Mouse (Mus musculus): ENCODE data around the gene Olfr223. TPM values are rescaled to one million over a fixed set of nuclear protein-coding genes. Genes with fewer than 3 reads are reported as not detected.

The Olfr223 gene
- polyA plus RNA-seq, 1 experiment: not detected

- no peaks in the 10 kb centered on the region for H3K27me3 ChIP-seq (replicated peaks; ENCODE audit: control insufficient read depth, insufficient read depth, low read length)
- no peaks in the 10 kb centered on the region for H3K36me3 ChIP-seq (ENCODE audit: control insufficient read depth, insufficient read depth, low read length)
- H3K27ac ChIP-seq (ENCODE audit: insufficient read depth, low read depth, low read length): no peak overlapping the region
- H3K4me3 ChIP-seq (ENCODE audit: insufficient read depth, low read depth, low read length): no peak overlapping the region
- TF ChIP-seq CTCF (conservative IDR thresholded peaks at IDR 0.05; ENCODE audit: insufficient read depth, insufficient read length, low read depth, low read length): no peak
- TF ChIP-seq POLR2A (IDR thresholded peaks at IDR 0.05; ENCODE audit: low read depth, low read length): no peak
- no peaks in the 10 kb centered on the region for H3K4me1 ChIP-seq (ENCODE audit: control insufficient read depth, insufficient read depth, low read length)
- WGBS: 89% methylated on average over 9 of the region's 9 CpGs
- DNase-seq: no peak
Measured at GRCm38 (mm10) chr11:59635251-59635795, 42.2 kb upstream of the Olfr223 start.

- Histone ChIP-seq H3K36me3 (ENCODE audit: control insufficient read depth, insufficient read depth, low read length) (no peaks in the 10 kb centered on the region), H3K27me3 (replicated peaks; ENCODE audit: control insufficient read depth, insufficient read depth, low read length) (no peaks in the 10 kb centered on the region), H3K27ac (ENCODE audit: insufficient read depth, low read depth, low read length) (no peak overlapping the region), H3K4me1 (ENCODE audit: control insufficient read depth, insufficient read depth, low read length) (no peaks in the 10 kb centered on the region), H3K4me3 (ENCODE audit: insufficient read depth, low read depth, low read length) (no peak overlapping the region)
- no peak for TF ChIP-seq POLR2A (IDR thresholded peaks at IDR 0.05; ENCODE audit: low read depth, low read length)
- TF ChIP-seq CTCF (conservative IDR thresholded peaks at IDR 0.05; ENCODE audit: insufficient read depth, insufficient read length, low read depth, low read length): no peak
- DNase-seq: no peak
- 84% methylated on average over 7 of the region's 7 CpGs for WGBS
Measured at GRCm38 (mm10) chr11:59634001-59634660, 41.0 kb upstream of the Olfr223 start.

GRCm38 (mm10) chr11:59633037-59633436 is 39.9 kb upstream of the Olfr223 start:
- no peak overlapping the region for H3K4me3 ChIP-seq (ENCODE audit: insufficient read depth, low read depth, low read length)
- no peaks in the 10 kb centered on the region for H3K4me1 ChIP-seq (ENCODE audit: control insufficient read depth, insufficient read depth, low read length)
- H3K36me3 ChIP-seq (ENCODE audit: control insufficient read depth, insufficient read depth, low read length): no peaks in the 10 kb centered on the region
- 23% methylated on average over 5 of the region's 5 CpGs for WGBS
- peak; percentile 48 for DNase-seq
- H3K27ac ChIP-seq (ENCODE audit: insufficient read depth, low read depth, low read length): no peak overlapping the region
- H3K27me3 ChIP-seq (replicated peaks; ENCODE audit: control insufficient read depth, insufficient read depth, low read length): no peaks in the 10 kb centered on the region
- TF ChIP-seq POLR2A (IDR thresholded peaks at IDR 0.05; ENCODE audit: low read depth, low read length) (no peak), CTCF (conservative IDR thresholded peaks at IDR 0.05; ENCODE audit: insufficient read depth, insufficient read length, low read depth, low read length) (peak; percentile 90)

- 80% methylated on average over 4 of the region's 4 CpGs for WGBS
- Histone ChIP-seq H3K36me3 (ENCODE audit: control insufficient read depth, insufficient read depth, low read length) (no peaks in the 10 kb centered on the region), H3K27me3 (replicated peaks; ENCODE audit: control insufficient read depth, insufficient read depth, low read length) (no peaks in the 10 kb centered on the region), H3K4me1 (ENCODE audit: control insufficient read depth, insufficient read depth, low read length) (no peaks in the 10 kb centered on the region), H3K4me3 (ENCODE audit: insufficient read depth, low read depth, low read length) (no peak overlapping the region), H3K27ac (ENCODE audit: insufficient read depth, low read depth, low read length) (no peak overlapping the region)
- TF ChIP-seq POLR2A (IDR thresholded peaks at IDR 0.05; ENCODE audit: low read depth, low read length) (no peak), CTCF (conservative IDR thresholded peaks at IDR 0.05; ENCODE audit: insufficient read depth, insufficient read length, low read depth, low read length) (no peak)
- no peak for DNase-seq
Measured at GRCm38 (mm10) chr11:59631980-59632379, 38.9 kb upstream of the Olfr223 start.

GRCm38 (mm10) chr11:59629871-59630270 is 36.8 kb upstream of the Olfr223 start:
- Histone ChIP-seq H3K4me1 (ENCODE audit: control insufficient read depth, insufficient read depth, low read length) (no peaks in the 10 kb centered on the region), H3K36me3 (ENCODE audit: control insufficient read depth, insufficient read depth, low read length) (no peaks in the 10 kb centered on the region), H3K27me3 (replicated peaks; ENCODE audit: control insufficient read depth, insufficient read depth, low read length) (no peaks in the 10 kb centered on the region), H3K27ac (ENCODE audit: insufficient read depth, low read depth, low read length) (no peak overlapping the region), H3K4me3 (ENCODE audit: insufficient read depth, low read depth, low read length) (no peak overlapping the region)
- no peak for TF ChIP-seq POLR2A (IDR thresholded peaks at IDR 0.05; ENCODE audit: low read depth, low read length)
- TF ChIP-seq CTCF (conservative IDR thresholded peaks at IDR 0.05; ENCODE audit: insufficient read depth, insufficient read length, low read depth, low read length): no peak
- DNase-seq: no peak
- 69% methylated on average over 5 of the region's 5 CpGs for WGBS

- Histone ChIP-seq H3K36me3 (ENCODE audit: control insufficient read depth, insufficient read depth, low read length) (no peaks in the 10 kb centered on the region), H3K27ac (ENCODE audit: insufficient read depth, low read depth, low read length) (no peak overlapping the region), H3K4me3 (ENCODE audit: insufficient read depth, low read depth, low read length) (no peak overlapping the region), H3K4me1 (ENCODE audit: control insufficient read depth, insufficient read depth, low read length) (no peaks in the 10 kb centered on the region), H3K27me3 (replicated peaks; ENCODE audit: control insufficient read depth, insufficient read depth, low read length) (no peaks in the 10 kb centered on the region)
- no peak for DNase-seq
- 79% methylated on average over 5 of the region's 5 CpGs for WGBS
- no peak for TF ChIP-seq POLR2A (IDR thresholded peaks at IDR 0.05; ENCODE audit: low read depth, low read length)
- no peak for TF ChIP-seq CTCF (conservative IDR thresholded peaks at IDR 0.05; ENCODE audit: insufficient read depth, insufficient read length, low read depth, low read length)
Measured at GRCm38 (mm10) chr11:59628177-59628576, 35.1 kb upstream of the Olfr223 start.

GRCm38 (mm10) chr11:59626192-59626591 is 33.1 kb upstream of the Olfr223 start:
- Histone ChIP-seq H3K27ac (ENCODE audit: insufficient read depth, low read depth, low read length) (no peak overlapping the region), H3K4me1 (ENCODE audit: control insufficient read depth, insufficient read depth, low read length) (no peaks in the 10 kb centered on the region), H3K4me3 (ENCODE audit: insufficient read depth, low read depth, low read length) (no peak overlapping the region), H3K27me3 (replicated peaks; ENCODE audit: control insufficient read depth, insufficient read depth, low read length) (no peaks in the 10 kb centered on the region), H3K36me3 (ENCODE audit: control insufficient read depth, insufficient read depth, low read length) (no peaks in the 10 kb centered on the region)
- TF ChIP-seq POLR2A (IDR thresholded peaks at IDR 0.05; ENCODE audit: low read depth, low read length) (no peak), CTCF (conservative IDR thresholded peaks at IDR 0.05; ENCODE audit: insufficient read depth, insufficient read length, low read depth, low read length) (no peak)
- DNase-seq: no peak
- WGBS: 84% methylated on average over 7 of the region's 7 CpGs
